Mouse (Mus musculus) hindbrain, embryonic 14.5 days (tissue): ENCODE results near the gene Foxp4. TPM values are rescaled to one million over a fixed set of nuclear protein-coding genes. Genes with fewer than 3 reads are reported as not detected.

Experiments
- ATAC-seq: fragments of 200-750 bp; cut with Nextera tagmentation; 2 replicates; pipeline ENCODE4 v1.8.0; 2017; ENCODE audit warnings: moderate number of reproducible peaks, mild to moderate bottlenecking, moderate TSS enrichment, moderate library complexity; ENCODE audit not compliant: low FRiP score
- DNase-seq: peaks from one replicate; pipeline ENCODE4 v3.0.0-alpha.2; 2015; ENCODE audit warnings: low spot score
- H3K27ac ChIP-seq: fragments of 300-500 bp; sonication (generic); 2 replicates; pipeline ENCODE4 v1.5.1; 2014; ENCODE audit warnings: mild to moderate bottlenecking, moderate library complexity
- H3K27me3 ChIP-seq: fragments of 300-500 bp; sonication (generic); 2 replicates; pipeline ENCODE4 v1.6.1; 2014; ENCODE audit warnings: mild to moderate bottlenecking, low read length, mixed read lengths; ENCODE audit not compliant: control insufficient read depth, insufficient read depth
- H3K36me3 ChIP-seq: fragments of 300-500 bp; sonication (generic); replicated peaks from 2 replicates; pipeline ENCODE4 v1.6.1; 2014; ENCODE audit not compliant: control insufficient read depth, insufficient read depth
- H3K4me1 ChIP-seq: fragments of 300-500 bp; sonication (generic); replicated peaks from 2 replicates; pipeline ENCODE4 v1.6.1; 2014; ENCODE audit warnings: antibody characterized with exemption, low read length, mixed read lengths; ENCODE audit not compliant: control insufficient read depth, insufficient read depth
- H3K4me2 ChIP-seq: fragments of 300-500 bp; sonication (generic); replicated peaks from 2 replicates; pipeline ENCODE4 v1.6.1; 2014; ENCODE audit warnings: mild to moderate bottlenecking, moderate library complexity
- H3K4me3 ChIP-seq: fragments of 300-500 bp; sonication (generic); replicated peaks from 2 replicates; pipeline ENCODE4 v1.5.1; 2014; ENCODE audit warnings: mild to moderate bottlenecking, low read length
- H3K9ac ChIP-seq: fragments of 300-500 bp; sonication (generic); 2 replicates; pipeline ENCODE4 v1.6.1; 2014
- H3K9me3 ChIP-seq: fragments of 300-500 bp; sonication (generic); 2 replicates; pipeline ENCODE4 v1.6.1; 2016; ENCODE audit warnings: low read length; ENCODE audit not compliant: control insufficient read depth
- WGBS: fragments of 180-500 bp; shearing (Covaris S2); extraction: QIAGEN DNeasy Blood & Tissue Kit; methylation state at CpG from one replicate; pipeline ENCODE4 v1.1.7; 2014; 5-methylcytosine and 5-hydroxymethylcytosine counted together
- polyA plus RNA-seq: library from polyadenylated mRNA; unstranded; fragments of >200 nt; fragmentation: Nextera tagmentation; extraction: Ambion mirVana; gene quantifications from 2 replicates; pipeline ENCODE4 v1.2.1, GENCODE M21; 2014

The Foxp4 gene
- polyA plus RNA-seq, 1 experiment from 2014 or later, result 34.3 TPM

GRCm38 (mm10) chr17:47952368-47953081 is 28.1 kb upstream of the Foxp4 start:
- 27% methylated on average over 12 of the region's 12 CpGs for WGBS
- Histone ChIP-seq H3K9me3 (no peaks in the 10 kb centered on the region), H3K27ac (peak overlapping the region; percentile 59), H3K4me3 (no peak overlapping the region), H3K4me2 (no peak overlapping the region), H3K4me1 (peaks cover 20% of the 10 kb centered on the region), H3K36me3 (no peaks in the 10 kb centered on the region), H3K27me3 (peaks cover 12% of the 10 kb centered on the region), H3K9ac (no peak overlapping the region)
- ATAC-seq (no peak), DNase-seq (no peak)

GRCm38 (mm10) chr17:47951452-47951851 is 27.0 kb upstream of the Foxp4 start:
- Histone ChIP-seq H3K36me3 (no peaks in the 10 kb centered on the region), H3K4me2 (peak overlapping the region; percentile 30), H3K4me3 (no peak overlapping the region), H3K27ac (peak overlapping the region; percentile 59; the same call in 1 of the 2 replicates), H3K9ac (no peak overlapping the region; the same call in 1 of the 2 replicates), H3K4me1 (peaks cover 20% of the 10 kb centered on the region), H3K9me3 (no peaks in the 10 kb centered on the region), H3K27me3 (peaks cover 12% of the 10 kb centered on the region)
- 11% methylated on average over 13 of the region's 13 CpGs for WGBS
- DNase-seq, result peak; percentile 64
- no peak for ATAC-seq

- Histone ChIP-seq H3K27me3 (peaks cover 12% of the 10 kb centered on the region), H3K4me3 (no peak overlapping the region), H3K9me3 (no peaks in the 10 kb centered on the region), H3K9ac (peak overlapping the region; percentile 8; the same call in 1 of the 2 replicates), H3K4me2 (no peak overlapping the region), H3K36me3 (no peaks in the 10 kb centered on the region), H3K27ac (0 out of 2 replicates have a peak overlapping the region, but pooled peaks have one; percentile 4), H3K4me1 (peaks cover 20% of the 10 kb centered on the region)
- 66% methylated on average over 5 of the region's 5 CpGs for WGBS
- ATAC-seq (no peak), DNase-seq (no peak)
Observed at GRCm38 (mm10) chr17:47950831-47951230, 26.4 kb upstream of the Foxp4 start.

DNA sequence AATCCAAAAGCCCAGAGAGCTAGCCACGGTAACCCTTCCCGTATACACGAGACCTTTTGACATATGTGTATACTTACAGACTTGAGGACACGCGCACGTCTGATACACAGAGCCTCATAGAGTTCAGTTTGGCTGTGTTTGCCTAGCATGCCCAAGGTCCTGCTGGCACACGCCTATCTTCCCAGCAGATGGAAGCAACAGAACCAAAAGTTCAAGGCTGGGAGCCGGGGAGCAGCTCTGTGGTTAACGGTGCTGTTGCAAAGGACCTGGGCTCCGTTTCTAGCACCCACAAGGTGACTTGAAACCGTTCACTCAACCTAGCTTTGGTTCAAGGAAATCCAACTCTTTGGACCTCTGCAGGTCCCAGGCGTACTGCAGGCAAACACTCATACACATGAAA is 25.0 kb upstream of the Foxp4 start:
- H3K27me3 ChIP-seq, result peaks cover 12% of the 10 kb centered on the region
- DNase-seq, result no peak
- H3K9ac ChIP-seq, result no peak overlapping the region
- H3K4me2 ChIP-seq, result no peak overlapping the region
- no peaks in the 10 kb centered on the region for H3K36me3 ChIP-seq
- H3K4me3 ChIP-seq, result no peak overlapping the region
- no peak overlapping the region for H3K27ac ChIP-seq
- peaks cover 20% of the 10 kb centered on the region for H3K4me1 ChIP-seq
- ATAC-seq, result no peak
- WGBS, result 94% methylated on average over 12 of the region's 12 CpGs
- no peaks in the 10 kb centered on the region for H3K9me3 ChIP-seq

- Histone ChIP-seq H3K27me3 (peaks cover 11% of the 10 kb centered on the region), H3K4me1 (peaks cover 20% of the 10 kb centered on the region), H3K36me3 (no peaks in the 10 kb centered on the region), H3K4me2 (no peak overlapping the region), H3K9ac (no peak overlapping the region), H3K4me3 (no peak overlapping the region), H3K9me3 (no peaks in the 10 kb centered on the region), H3K27ac (no peak overlapping the region)
- DNase-seq, result no peak
- no peak for ATAC-seq
- WGBS, result 84% methylated on average over 5 of the region's 5 CpGs
Observed at GRCm38 (mm10) chr17:47948753-47949152, 24.3 kb upstream of the Foxp4 start.

DNA sequence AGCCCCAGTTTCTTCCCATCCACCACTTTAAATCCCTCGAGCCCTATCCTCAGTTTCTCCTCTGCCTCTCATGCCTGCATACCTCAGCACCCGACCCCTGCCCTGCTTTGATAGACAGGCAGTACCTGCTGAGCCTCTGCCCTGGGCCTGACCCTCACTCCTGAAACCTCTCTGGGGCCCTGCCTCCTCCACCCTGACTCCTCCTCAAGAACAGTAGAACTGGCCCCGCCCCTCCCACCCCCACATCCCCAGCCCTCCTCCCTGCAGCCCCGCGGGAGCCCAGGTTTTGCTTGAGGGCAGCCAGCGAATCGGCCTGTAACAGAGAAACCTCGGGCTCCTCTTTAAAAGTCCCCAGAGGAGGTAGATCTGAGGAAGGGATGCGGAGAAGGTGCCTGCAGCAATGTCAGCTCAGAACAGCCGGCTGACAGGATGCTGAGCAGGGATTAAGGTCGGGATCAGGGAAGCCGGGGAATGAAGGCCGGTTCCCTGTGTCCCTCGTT is 22.5 kb upstream of the Foxp4 start:
- Histone ChIP-seq H3K9me3 (no peaks in the 10 kb centered on the region), H3K36me3 (no peaks in the 10 kb centered on the region), H3K4me1 (peaks cover 17% of the 10 kb centered on the region), H3K27me3 (peaks cover 6% of the 10 kb centered on the region; the same call in 1 of the 2 replicates), H3K27ac (no peak overlapping the region), H3K4me2 (0 out of 2 replicates have a peak overlapping the region, but pooled peaks have one; percentile 3), H3K9ac (no peak overlapping the region), H3K4me3 (no peak overlapping the region)
- 5% methylated on average over 14 of the region's 14 CpGs for WGBS
- DNase-seq, result no peak
- peak; percentile 27; the same call in 1 of the 2 replicates for ATAC-seq

- DNase-seq, result no peak
- no peak overlapping the region for H3K4me3 ChIP-seq
- H3K27ac ChIP-seq, result no peak overlapping the region
- no peak for ATAC-seq
- H3K9ac ChIP-seq, result no peak overlapping the region
- no peak overlapping the region for H3K4me2 ChIP-seq
- 54% methylated on average over 3 of the region's 3 CpGs for WGBS
- H3K27me3 ChIP-seq, result peaks cover 6% of the 10 kb centered on the region; the same call in 1 of the 2 replicates
- H3K4me1 ChIP-seq, result peaks cover 8% of the 10 kb centered on the region; the same call in 1 of the 2 replicates
- no peaks in the 10 kb centered on the region for H3K9me3 ChIP-seq
- H3K36me3 ChIP-seq, result no peaks in the 10 kb centered on the region
Observed at GRCm38 (mm10) chr17:47946111-47946510, 21.7 kb upstream of the Foxp4 start.

DNA sequence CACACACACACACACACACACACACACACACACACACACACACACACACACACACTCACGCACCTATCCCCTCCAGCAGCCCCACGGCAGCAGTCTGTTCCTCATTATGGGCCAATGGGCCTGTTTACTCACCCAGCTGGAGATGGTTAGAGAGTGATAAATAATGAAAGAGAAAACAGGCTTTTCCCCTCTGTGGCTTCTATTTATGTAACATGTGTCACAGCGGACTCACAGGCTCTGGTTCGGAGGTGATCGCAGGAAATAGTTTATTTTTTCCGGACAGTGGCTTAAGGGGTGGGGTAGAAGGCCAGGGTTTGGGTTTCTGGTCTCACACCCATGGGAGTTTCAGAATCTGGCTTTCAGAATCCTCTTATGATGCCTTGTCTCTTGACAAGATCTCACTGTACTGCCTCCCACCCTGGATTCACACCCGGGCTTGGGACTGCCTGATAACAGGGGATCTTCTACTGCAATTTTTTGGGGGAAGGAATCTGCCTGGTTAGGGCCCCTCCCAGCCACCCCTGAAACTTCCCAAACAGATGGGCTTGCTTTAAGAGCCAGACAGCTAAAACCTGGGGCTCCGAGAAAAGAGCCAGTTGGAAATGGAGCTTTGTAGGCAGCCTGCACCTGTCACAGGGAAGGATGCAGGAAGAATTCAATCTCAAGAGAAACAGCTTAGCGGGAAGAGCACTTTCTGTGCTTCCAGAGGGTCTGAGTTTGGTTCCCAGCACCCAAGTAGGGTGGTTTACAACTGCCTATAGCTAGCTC is 18.8 kb upstream of the Foxp4 start:
- WGBS, result 55% methylated on average over 9 of the region's 9 CpGs

GRCm38 (mm10) chr17:47942008-47942407 is 17.6 kb upstream of the Foxp4 start:
- WGBS, result 85% methylated on average over 4 of the region's 4 CpGs
- Histone ChIP-seq H3K27me3 (0 out of 2 replicates have a peak, but pooled peaks cover 4% of the 10 kb centered on the region), H3K4me2 (no peak overlapping the region), H3K36me3 (no peaks in the 10 kb centered on the region), H3K4me1 (peaks cover 4% of the 10 kb centered on the region; the same call in 1 of the 2 replicates), H3K27ac (no peak overlapping the region), H3K4me3 (no peak overlapping the region), H3K9me3 (no peaks in the 10 kb centered on the region), H3K9ac (no peak overlapping the region)
- ATAC-seq, result no peak
- DNase-seq, result no peak

More for the DNA sequence above, 18.8 kb upstream of the Foxp4 start:
- peaks cover 4% of the 10 kb centered on the region; the same call in 1 of the 2 replicates for H3K4me1 ChIP-seq
- no peak overlapping the region for H3K4me2 ChIP-seq
- no peak overlapping the region for H3K27ac ChIP-seq
- H3K9me3 ChIP-seq, result no peaks in the 10 kb centered on the region
- DNase-seq (no peak), ATAC-seq (no peak)
- H3K36me3 ChIP-seq, result no peaks in the 10 kb centered on the region
- 0 out of 2 replicates have a peak, but pooled peaks cover under 1% of the 10 kb centered on the region for H3K27me3 ChIP-seq
- no peak overlapping the region for H3K4me3 ChIP-seq
- no peak overlapping the region for H3K9ac ChIP-seq
